Mouse (Mus musculus) hindbrain, embryonic 15.5 days (tissue): ENCODE data around the gene Slc22a14. TPM values are rescaled to one million over a fixed set of nuclear protein-coding genes. Genes with fewer than 3 reads are reported as not detected.

ENCODE experiments used
- ATAC-seq: fragments of 200-750 bp; cut with Nextera tagmentation; 2 replicates; pipeline ENCODE4 v1.8.0; 2017; ENCODE audit warnings: low read depth, moderate number of reproducible peaks, moderate TSS enrichment; ENCODE audit not compliant: low FRiP score
- H3K27ac ChIP-seq: fragments of 300-500 bp; sonication (generic); replicated peaks from 2 replicates; pipeline ENCODE4 v1.5.1; 2015; ENCODE audit warnings: mild to moderate bottlenecking, inconsistent platforms
- H3K27me3 ChIP-seq: fragments of 300-500 bp; sonication (generic); 2 replicates; pipeline ENCODE4 v1.6.1; 2015; ENCODE audit warnings: control low read depth, inconsistent platforms
- H3K36me3 ChIP-seq: fragments of 300-500 bp; sonication (generic); 2 replicates; pipeline ENCODE4 v1.6.1; 2015; ENCODE audit warnings: control low read depth, inconsistent platforms
- H3K4me1 ChIP-seq: fragments of 300-500 bp; sonication (generic); replicated peaks from 2 replicates; pipeline ENCODE4 v1.6.1; 2015; ENCODE audit warnings: control low read depth, inconsistent platforms
- H3K4me2 ChIP-seq: fragments of 300-500 bp; sonication (generic); 2 replicates; pipeline ENCODE4 v1.6.1; 2015; ENCODE audit warnings: moderate library complexity, mild to moderate bottlenecking, inconsistent platforms
- H3K4me3 ChIP-seq: fragments of 300-500 bp; sonication (generic); 2 replicates; pipeline ENCODE4 v1.5.1; 2015; ENCODE audit warnings: mild to moderate bottlenecking, inconsistent platforms
- H3K9ac ChIP-seq: fragments of 300-500 bp; sonication (generic); 2 replicates; pipeline ENCODE4 v1.6.1; 2015; ENCODE audit warnings: inconsistent platforms
- H3K9me3 ChIP-seq: fragments of 300-500 bp; sonication (generic); 2 replicates; pipeline ENCODE4 v1.6.1; 2016; ENCODE audit warnings: control low read depth, inconsistent platforms
- whole genome bisulfite sequencing: fragments of 180-500 bp; shearing (Covaris S2); methylation state at CpG from one replicate; pipeline ENCODE4 v1.1.7; 2015; 5-methylcytosine and 5-hydroxymethylcytosine counted together
- polyA plus RNA-seq: library from polyadenylated mRNA; unstranded; fragments of >200 nt; fragmentation: Nextera tagmentation; extraction: Ambion mirVana; gene quantifications from 2 replicates; pipeline ENCODE4 v1.2.1, GENCODE M21; 2015

Slc22a14 gene
- polyA plus RNA-seq, 1 experiment from 2014 or later: not detected

GRCm38 (mm10) chr9:119337842-119338241 lies 27.5 kb downstream of the Slc22a14 start:
- H3K27ac ChIP-seq: no peak overlapping the region
- no peaks in the 10 kb centered on the region for H3K9me3 ChIP-seq
- 0 out of 2 replicates have a peak, but pooled peaks cover 4% of the 10 kb centered on the region for H3K27me3 ChIP-seq
- 93% methylated on average over 14 of the region's 14 CpGs for WGBS
- peaks cover 31% of the 10 kb centered on the region for H3K4me1 ChIP-seq
- H3K4me3 ChIP-seq: no peak overlapping the region
- no peaks in the 10 kb centered on the region for H3K36me3 ChIP-seq
- no peak overlapping the region for H3K4me2 ChIP-seq
- H3K9ac ChIP-seq: no peak overlapping the region
- ATAC-seq: no peak

GRCm38 (mm10) chr9:119335571-119335970 lies 29.8 kb downstream of the Slc22a14 start:
- Histone ChIP-seq H3K4me3 (no peak overlapping the region), H3K27me3 (0 out of 2 replicates have a peak, but pooled peaks cover 4% of the 10 kb centered on the region), H3K27ac (no peak overlapping the region), H3K4me1 (peaks cover 16% of the 10 kb centered on the region), H3K36me3 (no peaks in the 10 kb centered on the region), H3K9me3 (no peaks in the 10 kb centered on the region), H3K4me2 (no peak overlapping the region), H3K9ac (no peak overlapping the region)
- 82% methylated on average over 4 of the region's 4 CpGs for WGBS
- ATAC-seq: no peak

GRCm38 (mm10) chr9:119334834-119335233 lies 30.5 kb downstream of the Slc22a14 start:
- ATAC-seq: no peak
- Histone ChIP-seq H3K4me2 (no peak overlapping the region), H3K36me3 (no peaks in the 10 kb centered on the region), H3K4me3 (no peak overlapping the region), H3K27me3 (0 out of 2 replicates have a peak, but pooled peaks cover 4% of the 10 kb centered on the region), H3K27ac (no peak overlapping the region), H3K9ac (no peak overlapping the region), H3K4me1 (peaks cover 9% of the 10 kb centered on the region), H3K9me3 (no peaks in the 10 kb centered on the region)
- 87% methylated on average over 2 of the region's 2 CpGs for WGBS

GRCm38 (mm10) chr9:119334324-119334723 lies 31.0 kb downstream of the Slc22a14 start:
- H3K36me3 ChIP-seq: no peaks in the 10 kb centered on the region
- peaks cover 4% of the 10 kb centered on the region; the same call in 1 of the 2 replicates for H3K4me1 ChIP-seq
- H3K27ac ChIP-seq: no peak overlapping the region
- H3K4me2 ChIP-seq: no peak overlapping the region
- ATAC-seq: no peak
- no peaks in the 10 kb centered on the region for H3K9me3 ChIP-seq
- H3K9ac ChIP-seq: no peak overlapping the region
- H3K27me3 ChIP-seq: 0 out of 2 replicates have a peak, but pooled peaks cover 4% of the 10 kb centered on the region
- H3K4me3 ChIP-seq: no peak overlapping the region
- WGBS: 70% methylated on average over 10 of the region's 10 CpGs

DNA sequence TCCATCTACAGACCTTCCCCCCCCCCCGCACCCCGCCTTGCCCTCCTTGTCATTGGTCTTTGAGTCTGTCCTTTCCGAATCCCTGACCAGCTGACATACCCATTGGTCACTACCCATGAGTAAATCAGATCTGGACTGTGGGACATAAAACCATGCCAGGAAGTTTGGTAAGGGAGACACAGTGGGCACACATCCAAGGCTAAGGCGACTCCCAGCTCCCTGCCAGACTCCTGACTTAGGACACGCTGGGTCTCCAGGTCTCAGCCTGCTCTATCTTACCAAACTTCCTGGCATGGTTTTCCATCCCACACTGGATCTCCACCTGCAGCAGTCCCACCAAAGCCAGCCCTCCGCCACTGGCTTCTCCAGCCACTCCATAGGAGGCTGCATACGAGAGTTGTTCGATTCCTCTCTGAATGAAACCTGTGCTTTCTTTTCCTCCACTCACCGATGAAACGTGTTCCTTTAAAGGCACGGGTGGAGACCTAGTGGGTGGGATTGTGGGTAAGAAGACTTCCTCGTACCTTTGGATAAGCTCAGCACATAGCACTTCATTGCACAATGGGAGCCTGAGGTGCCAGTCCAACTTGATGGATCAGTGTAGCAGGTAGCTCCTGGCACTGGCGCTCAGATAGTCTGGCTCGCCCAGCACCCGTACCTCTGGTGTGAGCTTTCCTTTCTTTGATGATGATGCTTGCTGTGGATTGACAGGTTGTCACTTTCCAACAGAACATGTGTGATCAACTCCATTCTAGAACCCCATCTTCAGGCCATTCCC lies 35.0 kb downstream of the Slc22a14 start:
- no peak overlapping the region for H3K4me3 ChIP-seq
- H3K4me1 ChIP-seq: no peaks in the 10 kb centered on the region
- ATAC-seq: no peak
- no peak overlapping the region for H3K4me2 ChIP-seq
- H3K36me3 ChIP-seq: no peaks in the 10 kb centered on the region
- no peaks in the 10 kb centered on the region for H3K27me3 ChIP-seq
- WGBS: 90% methylated on average over 15 of the region's 15 CpGs
- no peak overlapping the region for H3K9ac ChIP-seq
- H3K9me3 ChIP-seq: no peaks in the 10 kb centered on the region
- H3K27ac ChIP-seq: no peak overlapping the region

- H3K9ac ChIP-seq: no peak overlapping the region
- no peak for ATAC-seq
Measured at GRCm38 (mm10) chr9:119328488-119328887, 36.9 kb downstream of the Slc22a14 start.

DNA sequence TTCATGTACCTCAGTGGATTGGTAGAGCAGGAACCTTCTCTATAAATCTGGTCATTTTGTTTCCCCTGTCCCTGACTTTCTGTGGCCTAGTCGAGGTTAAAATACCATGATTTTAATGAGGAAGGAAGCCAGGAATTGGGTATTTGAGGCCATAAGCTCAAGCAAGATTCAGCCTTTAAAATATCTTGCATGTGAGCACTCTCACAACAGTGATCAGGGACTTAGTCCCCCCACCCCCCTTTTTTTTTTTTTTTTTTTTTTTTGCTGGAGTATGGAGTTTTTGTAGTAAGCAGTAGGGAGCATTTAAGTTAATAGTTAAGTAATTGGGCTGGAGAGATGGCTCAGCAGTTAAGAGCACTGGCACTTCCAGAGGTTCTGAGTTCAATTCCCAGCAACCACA lies 41.2 kb downstream of the Slc22a14 start:
- Histone ChIP-seq H3K36me3 (no peaks in the 10 kb centered on the region), H3K9me3 (no peaks in the 10 kb centered on the region), H3K27ac (no peak overlapping the region), H3K4me2 (no peak overlapping the region), H3K9ac (no peak overlapping the region), H3K4me1 (peaks cover 30% of the 10 kb centered on the region), H3K27me3 (no peaks in the 10 kb centered on the region), H3K4me3 (no peak overlapping the region)
- WGBS: 82% methylated on average over 1 of the region's 1 CpGs
- no peak for ATAC-seq

More at GRCm38 (mm10) chr9:119328488-119328887, 36.9 kb downstream of the Slc22a14 start:
- H3K4me1 ChIP-seq: peaks cover 4% of the 10 kb centered on the region; the same call in 1 of the 2 replicates
- H3K36me3 ChIP-seq: no peaks in the 10 kb centered on the region
- no peaks in the 10 kb centered on the region for H3K27me3 ChIP-seq
- no peak overlapping the region for H3K4me2 ChIP-seq
- no peak overlapping the region for H3K27ac ChIP-seq
- H3K9me3 ChIP-seq: no peaks in the 10 kb centered on the region
- no peak overlapping the region for H3K4me3 ChIP-seq
- 85% methylated on average over 3 of the region's 3 CpGs for WGBS

DNA sequence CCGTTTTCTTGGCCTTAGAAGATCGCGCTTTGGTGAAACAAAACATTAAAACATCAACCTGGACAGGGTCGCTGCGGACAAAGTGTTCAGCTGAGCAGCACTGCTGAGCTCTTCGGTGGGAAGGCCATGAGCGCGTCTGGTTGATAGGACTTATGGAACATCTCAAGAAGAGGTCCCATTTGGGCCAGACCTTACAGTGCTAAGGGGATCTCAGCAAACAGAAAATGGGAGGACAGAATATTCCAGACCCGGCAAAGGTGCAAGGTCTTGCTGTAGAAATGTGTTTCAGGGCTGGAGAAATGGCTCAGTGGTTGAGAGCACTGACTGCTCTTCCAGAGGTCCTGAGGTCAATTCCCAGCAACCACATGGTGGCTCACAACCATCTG lies 42.1 kb downstream of the Slc22a14 start:
- H3K4me3 ChIP-seq: peak overlapping the region; percentile 85
- no peak for ATAC-seq
- no peaks in the 10 kb centered on the region for H3K27me3 ChIP-seq
- H3K9ac ChIP-seq: peak overlapping the region; percentile 74
- H3K4me2 ChIP-seq: peak overlapping the region; percentile 88
- H3K4me1 ChIP-seq: peaks cover 30% of the 10 kb centered on the region
- no peaks in the 10 kb centered on the region for H3K9me3 ChIP-seq
- H3K36me3 ChIP-seq: no peaks in the 10 kb centered on the region
- 8% methylated on average over 9 of the region's 9 CpGs for WGBS
- H3K27ac ChIP-seq: peak overlapping the region; percentile 94

DNA sequence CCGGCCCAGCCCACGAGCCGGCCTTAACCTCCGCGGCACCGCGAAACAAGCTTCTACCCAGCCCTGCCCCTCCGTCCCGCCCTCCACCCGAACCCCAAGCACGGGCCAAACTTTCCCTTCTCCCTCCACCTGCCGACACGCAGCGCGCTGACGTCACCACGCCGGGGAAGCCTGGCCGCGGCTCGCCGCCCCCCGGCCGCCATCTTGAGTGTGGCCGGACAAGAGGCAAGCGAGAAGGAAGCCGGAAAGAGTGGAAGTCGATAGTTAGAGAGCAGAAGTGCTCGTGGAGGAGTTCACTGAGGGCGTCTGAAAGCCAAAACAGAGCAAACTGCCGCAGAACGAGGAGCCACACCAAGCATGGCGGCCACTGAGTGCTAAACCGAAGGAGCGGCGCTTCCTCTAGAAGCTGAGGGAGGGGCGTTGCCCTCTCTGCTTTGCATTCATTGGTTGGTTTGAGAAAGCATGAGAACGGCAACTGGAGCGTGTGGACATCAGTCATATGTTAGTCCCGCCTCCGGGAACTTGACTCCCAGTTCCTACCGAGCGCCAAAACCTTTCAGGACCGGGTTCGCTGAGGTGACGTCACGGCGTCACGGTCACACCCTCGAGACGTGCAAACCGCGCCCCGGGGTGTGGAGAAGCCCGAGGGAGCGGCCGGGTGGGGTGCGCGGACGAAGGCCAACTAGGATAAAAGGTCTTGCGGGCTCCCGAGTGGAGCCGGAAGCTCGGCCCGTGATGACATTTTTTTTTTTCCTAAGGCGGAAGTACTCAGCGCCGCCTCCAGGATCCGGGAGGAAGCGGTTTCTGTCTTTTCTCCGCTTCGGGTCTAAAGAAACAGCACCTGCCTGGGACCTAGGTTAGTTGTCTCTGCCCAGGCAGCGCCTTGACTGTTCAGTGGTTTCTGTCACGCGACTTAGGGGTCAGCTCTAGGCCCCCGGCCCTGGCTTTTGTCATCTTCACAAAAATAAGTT lies 42.8 kb downstream of the Slc22a14 start, which contains the start of gene Oxsr1:
TSS of gene Oxsr1 (minus strand) at position 139 of the 971 bp plus-strand sequence.
- Histone ChIP-seq H3K4me1 (peaks cover 30% of the 10 kb centered on the region), H3K27me3 (no peaks in the 10 kb centered on the region), H3K36me3 (no peaks in the 10 kb centered on the region), H3K9ac (peak within 1 kb of the TSS; percentile 83), H3K4me2 (peak within 1 kb of the TSS; percentile 88), H3K4me3 (peak within 1 kb of the TSS; percentile 85), H3K9me3 (no peaks in the 10 kb centered on the region), H3K27ac (peak within 1 kb of the TSS; percentile 94)
- ATAC-seq: peak; percentile 99
- under 1% methylated on average over 76 of the region's 76 CpGs for WGBS

DNA sequence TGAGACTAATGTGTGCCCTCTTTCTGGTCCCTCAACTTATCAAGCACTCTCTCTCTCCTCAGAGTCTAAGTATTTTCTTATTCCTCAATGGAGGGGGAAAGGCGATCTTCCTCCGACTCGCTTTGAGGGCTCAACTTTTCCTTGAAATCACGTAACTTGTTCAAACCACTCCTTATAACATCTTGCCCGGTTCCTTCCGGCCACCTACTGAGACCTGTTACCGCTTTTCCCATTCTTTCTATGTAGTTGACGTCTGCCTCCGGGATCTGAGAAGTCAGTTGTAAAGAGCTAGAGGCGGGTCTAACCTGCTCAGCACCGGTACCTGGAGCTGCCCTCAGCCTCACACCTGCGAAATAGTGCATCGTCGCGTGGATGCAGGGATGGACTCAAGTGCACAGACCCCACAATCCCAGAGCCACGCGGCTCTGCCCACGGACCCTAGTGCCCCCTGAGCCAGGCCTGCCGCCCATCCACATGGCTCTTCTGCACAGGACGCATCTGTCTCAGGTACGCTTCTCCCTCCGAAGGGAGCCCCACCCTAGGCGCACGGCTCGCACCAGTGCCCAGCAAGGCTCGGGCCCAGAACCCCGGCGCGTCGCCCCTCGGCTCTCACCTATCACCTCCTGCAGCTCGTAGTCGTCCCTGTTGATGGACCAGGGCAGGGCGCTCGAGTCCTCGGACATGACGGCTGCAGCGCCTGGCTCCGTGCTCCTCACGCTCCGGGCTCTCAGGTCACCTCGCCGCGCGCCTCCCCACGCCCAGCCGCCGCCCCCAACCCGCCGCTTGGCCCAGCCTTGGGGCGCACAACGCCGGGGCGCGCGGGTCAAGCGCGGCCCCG lies 43.7 kb downstream of the Slc22a14 start:
- Histone ChIP-seq H3K4me1 (peaks cover 30% of the 10 kb centered on the region), H3K9me3 (no peaks in the 10 kb centered on the region), H3K36me3 (no peaks in the 10 kb centered on the region), H3K4me2 (peak overlapping the region; percentile 88), H3K4me3 (peak overlapping the region; percentile 85), H3K27me3 (no peaks in the 10 kb centered on the region), H3K27ac (peak overlapping the region; percentile 94), H3K9ac (peak overlapping the region; percentile 83)
- peak; percentile 21 for ATAC-seq
- WGBS: under 1% methylated on average over 45 of the region's 59 CpGs

DNA sequence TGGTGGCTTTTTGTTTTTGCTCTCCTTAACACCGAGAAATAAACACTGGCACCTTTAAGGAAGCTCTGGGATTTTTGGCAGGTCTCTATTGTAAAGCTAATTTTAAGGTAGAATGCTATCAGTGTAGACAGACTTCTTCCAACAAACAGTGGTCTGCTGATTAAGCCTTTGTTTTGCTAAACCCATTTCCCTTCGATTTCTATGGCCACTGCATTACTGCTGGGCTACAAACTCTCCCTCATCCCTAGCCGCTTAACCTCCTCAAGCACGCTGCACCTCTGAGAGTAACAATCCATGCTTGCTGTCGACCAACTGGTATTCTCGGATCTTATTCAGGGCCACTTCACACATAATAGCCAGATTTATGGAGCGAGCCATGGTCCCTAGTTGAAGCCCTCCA lies 44.4 kb downstream of the Slc22a14 start:
- no peak overlapping the region for H3K27ac ChIP-seq
- H3K36me3 ChIP-seq: no peaks in the 10 kb centered on the region
- no peak for ATAC-seq
- H3K4me2 ChIP-seq: peak overlapping the region; percentile 88
- no peaks in the 10 kb centered on the region for H3K9me3 ChIP-seq
- H3K4me1 ChIP-seq: peaks cover 30% of the 10 kb centered on the region
- H3K9ac ChIP-seq: peak overlapping the region; percentile 83
- WGBS: 13% methylated on average over 7 of the region's 7 CpGs
- peak overlapping the region; percentile 85 for H3K4me3 ChIP-seq
- H3K27me3 ChIP-seq: no peaks in the 10 kb centered on the region
